Mouse (Mus musculus) G1E (cell line): ENCODE measurements around the gene Invs.

Source experiments
- CTCF ChIP-seq: IDR thresholded peaks from 2 replicates; pipeline ENCODE4 v1.5.1; 2012; ENCODE audit warnings: low read depth, low read length, inconsistent platforms, mixed read lengths
- GATA1 ChIP-seq: IDR thresholded peaks from 2 replicates; pipeline ENCODE4 v1.6.1; 2012; ENCODE audit warnings: borderline replicate concordance, low read length, inconsistent platforms, mixed read lengths

GRCm38 (mm10) chr4:48382506-48382905, 102.9 kb downstream of the Invs start:
- no peak for TF ChIP-seq GATA1
- no peak for TF ChIP-seq CTCF
